Mouse (Mus musculus) G1E (cell line): ENCODE measurements around the gene Ubr7.

Experiments
- CTCF ChIP-seq: IDR thresholded peaks from 2 replicates; pipeline ENCODE4 v1.5.1; 2012; ENCODE audit warnings: low read depth, low read length, inconsistent platforms, mixed read lengths
- GATA1 ChIP-seq: IDR thresholded peaks from 2 replicates; pipeline ENCODE4 v1.6.1; 2012; ENCODE audit warnings: borderline replicate concordance, low read length, inconsistent platforms, mixed read lengths
- POLR2AphosphoS5 ChIP-seq: IDR thresholded peaks from 2 replicates; pipeline ENCODE4 v1.6.1; 2012; ENCODE audit warnings: low read depth, low read length, inconsistent platforms; ENCODE audit not compliant: insufficient replicate concordance
- TAL1 ChIP-seq: conservative IDR thresholded peaks from 2 replicates; pipeline ENCODE4 v1.6.1; 2012; ENCODE audit warnings: low read depth, low read length, inconsistent platforms, mixed read lengths

GRCm38 (mm10) chr12:102714116-102714515 is 43.7 kb upstream of the Ubr7 start:
- TF ChIP-seq CTCF (no peak), GATA1 (no peak), POLR2AphosphoS5 (no peak), TAL1 (no peak)
